Mouse (Mus musculus) megakaryocyte progenitor cell, adult 5-6 weeks (primary cell): Measurements from ENCODE around the gene Tsks. TPM values are rescaled to one million over a fixed set of nuclear protein-coding genes. Genes with fewer than 3 reads are reported as not detected.

Experiments used
- ATAC-seq: replicated peaks from 2 replicates; pipeline ENCODE4 v1.8.0; 2016; ENCODE audit warnings: mild to moderate bottlenecking, moderate TSS enrichment, inconsistent platforms; ENCODE audit not compliant: poor library complexity
- total RNA-seq, 2 experiments: library from RNA; stranded (forward) in 1 of 2; stranded (reverse) in 1 of 2; fragments of 157-497, 149-512 nt in 1 of 2; fragments of 200-1000 nt in 1 of 2; gene quantifications; 2 replicates each; pipeline versions ENCODE4 v1.2.3 to v1.2.4; 2015 to 2017

Tsks gene
- total RNA-seq, 2 experiments from 2014 or later, result not detected

DNA sequence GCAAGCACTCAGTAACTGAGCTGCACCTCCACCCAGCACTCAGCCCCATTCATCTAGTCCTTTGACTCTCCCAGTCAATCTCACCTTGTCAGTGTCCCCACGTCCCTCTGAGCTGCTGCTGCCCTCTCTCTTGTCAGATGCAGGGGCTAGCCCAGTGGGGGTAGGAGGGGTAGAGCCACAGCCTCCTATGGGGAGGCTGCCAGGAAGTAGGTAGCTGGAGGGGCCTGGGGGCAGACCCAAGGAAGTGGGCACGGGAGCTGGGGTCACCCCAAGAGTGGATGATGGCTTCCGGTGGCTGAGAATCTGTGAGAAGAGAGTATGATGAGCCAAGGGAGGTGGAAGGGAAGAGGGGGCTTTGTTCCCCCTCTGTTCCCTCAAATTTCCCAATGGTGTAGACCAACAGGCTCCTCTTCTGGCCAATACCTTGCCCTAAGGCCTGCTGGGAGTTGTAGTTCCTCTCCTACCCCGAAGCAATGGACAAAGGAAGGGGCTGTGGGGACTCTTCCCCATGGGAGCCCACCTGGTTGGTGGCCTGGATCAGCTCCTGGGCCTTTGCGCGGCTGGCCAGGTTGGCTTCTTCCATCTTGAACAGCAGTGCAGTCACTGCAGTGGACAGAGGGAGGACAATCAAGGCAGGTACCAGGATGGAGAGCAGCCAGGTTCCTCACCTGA lies 62.5 kb downstream of the Tsks start:
- no peak for ATAC-seq

GRCm38 (mm10) chr7:45006503-45006902 lies 63.5 kb downstream of the Tsks start:
- no peak for ATAC-seq

- ATAC-seq, result no peak
Measured at GRCm38 (mm10) chr7:45007141-45007540, 64.1 kb downstream of the Tsks start.

Other genes with a start within 250 kb of the Tsks start
Only the 30 nearest of the 33 such genes appear.
- gene Vrk3, start 194.8 kb upstream of the Tsks start, total RNA-seq (2015), result 37.1 and 37.4 TPM in 2 replicates
- gene Vrk3, start 194.8 kb upstream of the Tsks start, total RNA-seq (2017), result 36.0 and 51.4 TPM in 2 replicates
- 1.2 and 1.5 TPM in 2 replicates for gene Zfp473, start 192.2 kb upstream of the Tsks start, total RNA-seq (2015)
- 1.0 and 2.6 TPM in 2 replicates for gene Zfp473, start 192.2 kb upstream of the Tsks start, total RNA-seq (2017)
- gene Nup62, start 127.1 kb upstream of the Tsks start, total RNA-seq (2015), result 39.8 and 47.3 TPM in 2 replicates
- 126 and 140 TPM in 2 replicates for gene Nup62, start 127.1 kb upstream of the Tsks start, total RNA-seq (2017)
- gene Il4i1, start 126.8 kb upstream of the Tsks start, total RNA-seq (2015), result 0.17 and 1.0 TPM in 2 replicates
- gene Il4i1, start 126.8 kb upstream of the Tsks start, total RNA-seq (2017), result 0.17 and 0.25 TPM in 2 replicates
- gene Atf5, start 126.5 kb upstream of the Tsks start, total RNA-seq (2015), result 4.0 and 4.8 TPM in 2 replicates
- 1.5 and 1.9 TPM in 2 replicates for gene Atf5, start 126.5 kb upstream of the Tsks start, total RNA-seq (2017)
- gene Akt1s1, start 94.2 kb upstream of the Tsks start, total RNA-seq (2015), result 8.0 and 10.4 TPM in 2 replicates
- 23.9 and 24.9 TPM in 2 replicates for gene Akt1s1, start 94.2 kb upstream of the Tsks start, total RNA-seq (2017)
- gene Tbc1d17, start 94.1 kb upstream of the Tsks start, total RNA-seq (2015), result 15.2 and 19.2 TPM in 2 replicates
- gene Tbc1d17, start 94.1 kb upstream of the Tsks start, total RNA-seq (2017), result 13.6 and 13.8 TPM in 2 replicates
- 43.4 and 49.9 TPM in 2 replicates for gene Pnkp, start 86.1 kb upstream of the Tsks start, total RNA-seq (2015)
- gene Pnkp, start 86.1 kb upstream of the Tsks start, total RNA-seq (2017), result 60.7 and 69.8 TPM in 2 replicates
- 55.3 and 63.9 TPM in 2 replicates for gene Ptov1, start 73.4 kb upstream of the Tsks start, total RNA-seq (2015)
- 25.5 and 41.5 TPM in 2 replicates for gene Ptov1, start 73.4 kb upstream of the Tsks start, total RNA-seq (2017)
- 26.0 and 36.8 TPM in 2 replicates for gene Med25, start 50.5 kb upstream of the Tsks start, total RNA-seq (2015)
- gene Med25, start 50.5 kb upstream of the Tsks start, total RNA-seq (2017), result 11.4 and 14.5 TPM in 2 replicates
- 9.8 and 10.6 TPM in 2 replicates for gene Fuz, start 47.1 kb upstream of the Tsks start, total RNA-seq (2015)
- gene Fuz, start 47.1 kb upstream of the Tsks start, total RNA-seq (2017), result 16.6 and 19.9 TPM in 2 replicates
- gene Ap2a1, start 13.7 kb upstream of the Tsks start, total RNA-seq (2015), result 36.1 and 40.4 TPM in 2 replicates
- gene Ap2a1, start 13.7 kb upstream of the Tsks start, total RNA-seq (2017), result 25.8 and 39.8 TPM in 2 replicates
- gene Cpt1c, start 31.6 kb downstream of the Tsks start, total RNA-seq (2015), result 0.42 and 0.54 TPM in 2 replicates
- 0.25 and 1.6 TPM in 2 replicates for gene Cpt1c, start 31.6 kb downstream of the Tsks start, total RNA-seq (2017)
- 147 and 153 TPM in 2 replicates for gene Prmt1, start 43.4 kb downstream of the Tsks start, total RNA-seq (2015)
- 113 and 135 TPM in 2 replicates for gene Prmt1, start 43.4 kb downstream of the Tsks start, total RNA-seq (2017)
- gene Irf3, start 54.4 kb downstream of the Tsks start, total RNA-seq (2015), result 71.9 and 79.5 TPM in 2 replicates
- gene Irf3, start 54.4 kb downstream of the Tsks start, total RNA-seq (2017), result 70.4 and 89.4 TPM in 2 replicates
- gene Bcl2l12, start 55.5 kb downstream of the Tsks start, total RNA-seq (2015), result 22.6 and 25.9 TPM in 2 replicates
- gene Bcl2l12, start 55.5 kb downstream of the Tsks start, total RNA-seq (2017), result 26.2 and 28.0 TPM in 2 replicates
- 19.5 and 21.9 TPM in 2 replicates for gene Scaf1, start 73.2 kb downstream of the Tsks start, total RNA-seq (2015)
- gene Scaf1, start 73.2 kb downstream of the Tsks start, total RNA-seq (2017), result 8.7 and 11.2 TPM in 2 replicates
- gene Rras, start 74.8 kb downstream of the Tsks start, total RNA-seq (2015), result 4.8 and 6.1 TPM in 2 replicates
- 1.1 TPM in 1 of 2 replicates, not detected in the other for gene Rras, start 74.8 kb downstream of the Tsks start, total RNA-seq (2017)
- 20.5 and 21.7 TPM in 2 replicates for gene Prr12, start 109.7 kb downstream of the Tsks start, total RNA-seq (2015)
- gene Prr12, start 109.7 kb downstream of the Tsks start, total RNA-seq (2017), result 2.8 and 4.0 TPM in 2 replicates
- 39.7 and 45.0 TPM in 2 replicates for gene Nosip, start 119.2 kb downstream of the Tsks start, total RNA-seq (2015)
- 46.8 and 49.2 TPM in 2 replicates for gene Nosip, start 119.2 kb downstream of the Tsks start, total RNA-seq (2017)
- 2.6 and 4.7 TPM in 2 replicates for gene Prrg2, start 119.5 kb downstream of the Tsks start, total RNA-seq (2015)
- 3.0 and 4.2 TPM in 2 replicates for gene Prrg2, start 119.5 kb downstream of the Tsks start, total RNA-seq (2017)
- gene Rcn3, start 149.0 kb downstream of the Tsks start, total RNA-seq (2015), result 4.6 and 7.8 TPM in 2 replicates
- 5.4 TPM in 2 replicates for gene Rcn3, start 149.0 kb downstream of the Tsks start, total RNA-seq (2017)
- gene Fcgrt, start 160.6 kb downstream of the Tsks start, total RNA-seq (2015), result 0.54 and 0.62 TPM in 2 replicates
- 3.9 TPM in 2 replicates for gene Fcgrt, start 160.6 kb downstream of the Tsks start, total RNA-seq (2017)
- 3,046 and 3,197 TPM in 2 replicates for gene Rps11, start 181.2 kb downstream of the Tsks start, total RNA-seq (2015)
- gene Rps11, start 181.2 kb downstream of the Tsks start, total RNA-seq (2017), result 1,081 and 1,541 TPM in 2 replicates
- gene Rpl13a, start 185.6 kb downstream of the Tsks start, total RNA-seq (2015), result 2,930 and 3,118 TPM in 2 replicates
- gene Rpl13a, start 185.6 kb downstream of the Tsks start, total RNA-seq (2017), result 3,320 and 3,859 TPM in 2 replicates
- gene Gm45713, start 193.0 kb downstream of the Tsks start, total RNA-seq (2015), result not detected in 2 replicates
- gene Gm45713, start 193.0 kb downstream of the Tsks start, total RNA-seq (2017), result 1.4 TPM in 1 of 2 replicates, not detected in the other
- 8.2 and 8.5 TPM in 2 replicates for gene Flt3l, start 193.2 kb downstream of the Tsks start, total RNA-seq (2015)
- 4.7 and 7.0 TPM in 2 replicates for gene Flt3l, start 193.2 kb downstream of the Tsks start, total RNA-seq (2017)
- 114 and 146 TPM in 2 replicates for gene Pih1d1, start 211.1 kb downstream of the Tsks start, total RNA-seq (2015)
- 34.9 and 61.8 TPM in 2 replicates for gene Pih1d1, start 211.1 kb downstream of the Tsks start, total RNA-seq (2017)
- 57.5 and 59.3 TPM in 2 replicates for gene Aldh16a1, start 211.4 kb downstream of the Tsks start, total RNA-seq (2015)
- gene Aldh16a1, start 211.4 kb downstream of the Tsks start, total RNA-seq (2017), result 23.4 and 25.8 TPM in 2 replicates
- 0.07 TPM in 1 of 2 replicates, not detected in the other for gene Slc17a7, start 220.7 kb downstream of the Tsks start, total RNA-seq (2015)
- not detected in 2 replicates for gene Slc17a7, start 220.7 kb downstream of the Tsks start, total RNA-seq (2017)